Mouse (Mus musculus): Measurements from ENCODE around the gene Itpr3. TPM values are rescaled to one million over a fixed set of nuclear protein-coding genes. Genes with fewer than 3 reads are reported as not detected.
A peak's percentile ranks its signal among the peaks of the same experiment; 100 is the strongest.

Gene Itpr3
- polyA plus RNA-seq, 2 experiments, result 5.1 to 12.4 TPM

DNA sequence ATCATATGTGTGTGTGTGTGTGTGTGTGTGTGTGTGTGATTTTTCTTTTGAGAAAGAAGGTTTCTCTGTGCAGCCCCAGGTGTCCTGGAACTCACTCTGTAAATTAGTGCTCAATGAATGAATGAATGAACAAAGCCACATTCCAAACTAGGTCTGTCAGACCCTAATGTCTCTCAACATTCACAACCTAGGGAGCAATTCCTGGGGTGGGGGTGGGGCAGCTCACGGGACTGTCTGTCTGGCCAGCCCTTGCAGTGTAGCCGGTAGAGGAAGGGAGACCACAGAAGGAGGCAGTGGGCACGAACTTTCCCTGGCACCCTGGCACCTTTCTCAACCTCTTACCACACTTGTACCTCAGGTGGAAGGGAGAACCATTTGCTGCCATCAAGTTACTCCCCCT is 77.6 kb downstream of the Itpr3 start:
- Histone ChIP-seq H3K4me1 (ENCODE audit: control insufficient read depth, insufficient read depth, low read length) (peaks cover 24% of the 10 kb centered on the region), H3K36me3 (ENCODE audit: control insufficient read depth, insufficient read depth, low read length) (0 out of 2 replicates have a peak, but pooled peaks cover 8% of the 10 kb centered on the region), H3K9me3 (ENCODE audit: control insufficient read depth, low read length) (no peaks in the 10 kb centered on the region), H3K4me3 (replicated peaks; ENCODE audit: low read length) (no peak overlapping the region), H3K4me2 (replicated peaks; ENCODE audit: low read depth, low read length, severe bottlenecking) (no peak overlapping the region), H3K27ac (replicated peaks; ENCODE audit: low read depth, low read length) (no peak overlapping the region), H3K27me3 (ENCODE audit: control insufficient read depth, insufficient read depth, low read length) (no peaks in the 10 kb centered on the region), H3K9ac (ENCODE audit: low read depth, low read length, severe bottlenecking) (no peak overlapping the region)
- ATAC-seq (ENCODE audit: low FRiP score, low read depth) (no peak), DNase-seq (ENCODE audit: low spot score) (no peak)
- WGBS, result 34% methylated on average over 3 of the region's 3 CpGs
- no peak for TF ChIP-seq POLR2A (IDR thresholded peaks at IDR 0.05; ENCODE audit: borderline replicate concordance, extremely low read depth, insufficient read depth, insufficient read length)

DNA sequence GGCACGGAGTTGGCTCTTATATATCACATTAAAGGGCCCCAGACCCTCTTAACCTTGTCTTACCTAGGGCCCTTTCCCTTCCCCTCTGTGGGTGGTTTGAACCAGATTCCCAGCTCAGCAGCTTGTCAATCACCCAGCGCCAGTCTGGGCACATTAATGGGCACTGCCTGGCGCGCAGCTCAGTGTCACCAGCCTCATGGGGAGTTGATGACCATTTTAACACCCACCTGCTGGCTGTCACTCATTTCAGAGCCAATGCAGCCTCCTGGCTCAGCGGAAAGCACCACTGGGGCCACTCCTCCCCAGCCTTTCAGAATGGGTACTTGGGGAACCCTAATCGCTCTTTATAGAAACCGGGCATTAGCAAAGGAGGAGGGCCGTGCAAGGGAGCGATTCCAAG is 81.3 kb downstream of the Itpr3 start:
- H3K4me1 ChIP-seq (ENCODE audit: control insufficient read depth, insufficient read depth, low read length), result peaks cover 27% of the 10 kb centered on the region
- H3K9ac ChIP-seq (ENCODE audit: low read depth, low read length, severe bottlenecking), result no peak overlapping the region
- ATAC-seq (ENCODE audit: low FRiP score, low read depth) (no peak), DNase-seq (ENCODE audit: low spot score) (no peak)
- 46% methylated on average over 9 of the region's 9 CpGs for WGBS
- H3K27me3 ChIP-seq (ENCODE audit: control insufficient read depth, insufficient read depth, low read length), result no peaks in the 10 kb centered on the region
- H3K27ac ChIP-seq (replicated peaks; ENCODE audit: low read depth, low read length), result no peak overlapping the region
- H3K4me2 ChIP-seq (replicated peaks; ENCODE audit: low read depth, low read length, severe bottlenecking), result no peak overlapping the region
- no peak for TF ChIP-seq POLR2A (IDR thresholded peaks at IDR 0.05; ENCODE audit: borderline replicate concordance, extremely low read depth, insufficient read depth, insufficient read length)
- no peaks in the 10 kb centered on the region for H3K9me3 ChIP-seq (ENCODE audit: control insufficient read depth, low read length)
- no peaks in the 10 kb centered on the region for H3K36me3 ChIP-seq (ENCODE audit: control insufficient read depth, insufficient read depth, low read length)
- no peak overlapping the region for H3K4me3 ChIP-seq (replicated peaks; ENCODE audit: low read length)

DNA sequence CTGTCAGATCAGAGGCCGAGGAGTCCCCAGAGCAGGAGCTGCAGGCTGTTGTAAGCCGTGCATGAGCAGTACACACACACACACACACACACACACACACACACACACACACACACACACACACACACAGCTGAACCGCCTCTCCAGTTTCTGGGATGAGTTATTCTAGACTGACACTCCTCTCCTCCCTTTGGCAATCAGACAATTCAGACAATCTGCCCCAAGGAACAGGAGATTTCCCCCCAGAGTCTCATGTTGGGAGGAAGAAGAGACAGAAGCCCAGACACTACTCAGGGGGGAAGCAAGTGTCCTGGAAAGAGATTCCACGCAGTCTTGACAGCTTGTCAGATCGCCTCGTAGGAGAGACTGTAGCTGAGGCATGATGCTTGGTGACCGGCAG is 82.2 kb downstream of the Itpr3 start:
- DNase-seq (ENCODE audit: low spot score), result no peak
- no peak for TF ChIP-seq POLR2A (IDR thresholded peaks at IDR 0.05; ENCODE audit: borderline replicate concordance, extremely low read depth, insufficient read depth, insufficient read length)

DNA sequence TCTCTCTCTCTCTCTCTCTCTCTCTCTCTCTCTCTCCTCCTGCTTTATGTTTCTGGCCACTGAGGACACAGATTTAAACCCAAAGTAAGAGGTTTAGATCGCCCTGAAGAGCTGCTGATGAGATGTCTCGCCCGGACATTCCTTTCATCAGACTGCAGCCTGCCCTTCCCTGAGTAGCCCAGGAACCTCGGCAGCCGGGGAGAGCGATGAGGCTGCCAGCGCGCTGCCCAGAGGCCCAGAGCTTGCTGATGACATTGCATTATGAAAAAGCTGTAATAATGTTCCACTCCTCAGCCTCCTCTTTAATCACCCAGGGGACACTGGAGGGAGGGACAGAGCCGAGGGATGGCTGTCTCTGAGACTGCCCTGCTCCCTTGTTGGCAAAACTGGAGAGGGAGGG is 83.2 kb downstream of the Itpr3 start:
- no peaks in the 10 kb centered on the region for H3K27me3 ChIP-seq (ENCODE audit: control insufficient read depth, insufficient read depth, low read length)
- no peak overlapping the region for H3K27ac ChIP-seq (replicated peaks; ENCODE audit: low read depth, low read length)
- WGBS, result 50% methylated on average over 9 of the region's 9 CpGs
- H3K4me2 ChIP-seq (replicated peaks; ENCODE audit: low read depth, low read length, severe bottlenecking), result no peak overlapping the region
- no peaks in the 10 kb centered on the region for H3K36me3 ChIP-seq (ENCODE audit: control insufficient read depth, insufficient read depth, low read length)
- peaks cover 32% of the 10 kb centered on the region for H3K4me1 ChIP-seq (ENCODE audit: control insufficient read depth, insufficient read depth, low read length)
- ATAC-seq (ENCODE audit: low FRiP score, low read depth), result no peak
- no peak overlapping the region for H3K4me3 ChIP-seq (replicated peaks; ENCODE audit: low read length)
- no peak for DNase-seq (ENCODE audit: low spot score)
- no peak for TF ChIP-seq POLR2A (IDR thresholded peaks at IDR 0.05; ENCODE audit: borderline replicate concordance, extremely low read depth, insufficient read depth, insufficient read length)
- no peaks in the 10 kb centered on the region for H3K9me3 ChIP-seq (ENCODE audit: control insufficient read depth, low read length)
- H3K9ac ChIP-seq (ENCODE audit: low read depth, low read length, severe bottlenecking), result no peak overlapping the region

More for the DNA sequence above, 82.2 kb downstream of the Itpr3 start:
- peaks cover 32% of the 10 kb centered on the region for H3K4me1 ChIP-seq (ENCODE audit: control insufficient read depth, insufficient read depth, low read length)
- no peak overlapping the region for H3K27ac ChIP-seq (replicated peaks; ENCODE audit: low read depth, low read length)
- H3K4me3 ChIP-seq (replicated peaks; ENCODE audit: low read length), result no peak overlapping the region
- 0 out of 2 replicates have a peak overlapping the region, but pooled peaks have one; percentile 25 for H3K9ac ChIP-seq (ENCODE audit: low read depth, low read length, severe bottlenecking)
- no peak overlapping the region for H3K4me2 ChIP-seq (replicated peaks; ENCODE audit: low read depth, low read length, severe bottlenecking)
- no peak for ATAC-seq (ENCODE audit: low FRiP score, low read depth)
- no peaks in the 10 kb centered on the region for H3K36me3 ChIP-seq (ENCODE audit: control insufficient read depth, insufficient read depth, low read length)
- no peaks in the 10 kb centered on the region for H3K9me3 ChIP-seq (ENCODE audit: control insufficient read depth, low read length)
- WGBS, result 47% methylated on average over 6 of the region's 7 CpGs
- H3K27me3 ChIP-seq (ENCODE audit: control insufficient read depth, insufficient read depth, low read length), result no peaks in the 10 kb centered on the region

DNA sequence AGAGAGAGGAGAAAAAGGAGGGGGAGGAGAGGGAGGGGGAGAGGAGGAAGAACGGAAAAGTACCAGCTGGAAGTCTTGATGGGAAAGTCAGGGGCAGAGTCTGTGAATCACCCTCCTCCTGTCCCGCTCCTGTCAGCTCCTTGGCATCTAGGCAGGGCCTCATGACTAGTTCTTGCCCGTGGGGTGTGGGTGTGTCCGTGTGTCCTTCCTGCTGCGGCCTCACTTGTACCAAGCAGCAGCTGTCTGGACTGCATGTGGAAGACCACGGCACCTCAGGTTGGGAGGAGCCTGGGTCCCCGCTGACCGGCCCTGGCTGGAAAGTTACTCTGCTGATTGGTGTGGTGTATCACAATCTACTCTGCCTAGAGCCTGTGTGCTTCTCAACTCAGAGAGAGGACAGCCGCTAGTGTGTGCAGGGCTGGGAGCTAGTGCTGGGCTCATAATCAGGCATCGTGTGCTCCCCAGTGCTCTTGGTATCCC is 84.9 kb downstream of the Itpr3 start:
- H3K4me1 ChIP-seq (ENCODE audit: control insufficient read depth, insufficient read depth, low read length), result peaks cover 38% of the 10 kb centered on the region
- peak; percentile 43 for DNase-seq (ENCODE audit: low spot score)

DNA sequence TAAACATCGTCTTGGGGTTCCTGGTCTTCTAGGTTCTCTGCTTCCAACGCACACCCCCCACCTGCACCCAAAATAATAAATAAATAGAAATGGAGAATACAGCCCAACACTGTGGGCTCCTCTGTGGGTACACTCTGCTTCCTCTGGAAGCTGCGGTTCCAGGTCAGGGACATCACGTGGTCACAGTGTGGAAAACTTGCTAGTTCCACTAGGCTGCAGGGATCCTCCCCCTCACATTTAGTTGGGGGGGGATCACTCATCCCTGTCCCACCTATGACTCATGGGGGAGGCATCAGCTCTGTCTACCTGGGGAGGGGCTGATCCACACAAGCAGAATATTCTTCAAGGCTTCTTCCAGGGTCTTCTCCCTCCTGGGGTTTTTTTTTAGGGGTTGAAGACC is 87.0 kb downstream of the Itpr3 start:
- no peak overlapping the region for H3K4me3 ChIP-seq (replicated peaks; ENCODE audit: low read length)
- no peaks in the 10 kb centered on the region for H3K36me3 ChIP-seq (ENCODE audit: control insufficient read depth, insufficient read depth, low read length)
- no peak overlapping the region for H3K27ac ChIP-seq (replicated peaks; ENCODE audit: low read depth, low read length)
- 55% methylated on average over 4 of the region's 4 CpGs for WGBS
- no peaks in the 10 kb centered on the region for H3K9me3 ChIP-seq (ENCODE audit: control insufficient read depth, low read length)
- H3K4me1 ChIP-seq (ENCODE audit: control insufficient read depth, insufficient read depth, low read length), result peaks cover 44% of the 10 kb centered on the region
- no peak overlapping the region for H3K4me2 ChIP-seq (replicated peaks; ENCODE audit: low read depth, low read length, severe bottlenecking)
- no peak for TF ChIP-seq POLR2A (IDR thresholded peaks at IDR 0.05; ENCODE audit: borderline replicate concordance, extremely low read depth, insufficient read depth, insufficient read length)
- DNase-seq (ENCODE audit: low spot score) (no peak), ATAC-seq (ENCODE audit: low FRiP score, low read depth) (no peak)
- H3K9ac ChIP-seq (ENCODE audit: low read depth, low read length, severe bottlenecking), result no peak overlapping the region
- H3K27me3 ChIP-seq (ENCODE audit: control insufficient read depth, insufficient read depth, low read length), result no peaks in the 10 kb centered on the region

More for the DNA sequence above, 84.9 kb downstream of the Itpr3 start:
- peak; percentile 31; the same call in 1 of the 2 replicates for ATAC-seq (ENCODE audit: low FRiP score, low read depth)
- Histone ChIP-seq H3K27me3 (ENCODE audit: control insufficient read depth, insufficient read depth, low read length) (no peaks in the 10 kb centered on the region), H3K27ac (replicated peaks; ENCODE audit: low read depth, low read length) (no peak overlapping the region), H3K4me2 (replicated peaks; ENCODE audit: low read depth, low read length, severe bottlenecking) (no peak overlapping the region), H3K9me3 (ENCODE audit: control insufficient read depth, low read length) (no peaks in the 10 kb centered on the region), H3K36me3 (ENCODE audit: control insufficient read depth, insufficient read depth, low read length) (no peaks in the 10 kb centered on the region), H3K9ac (ENCODE audit: low read depth, low read length, severe bottlenecking) (no peak overlapping the region), H3K4me3 (replicated peaks; ENCODE audit: low read length) (no peak overlapping the region)
- TF ChIP-seq POLR2A (IDR thresholded peaks at IDR 0.05; ENCODE audit: borderline replicate concordance, extremely low read depth, insufficient read depth, insufficient read length), result no peak
- 47% methylated on average over 8 of the region's 10 CpGs for WGBS
